Mouse (Mus musculus) layer of hippocampus, adult 8-10 months (tissue): Measurements from ENCODE around the gene Dll3. TPM values are rescaled to one million over a fixed set of nuclear protein-coding genes. Genes with fewer than 3 reads are reported as not detected.
"Not testable (repeated sequence)": the region's sequence is repeated elsewhere in the genome, so short reads cannot be mapped to it uniquely, and the experiment has no call there.

Experiments used
- DNase-seq, 2 experiments: peaks; one replicate each; pipeline ENCODE4 v3.0.0; 2022; ENCODE audit warnings: low spot score in 2 of 2
- total RNA-seq, 4 experiments: library from RNA; stranded (reverse); gene quantifications; 2 replicates each; pipeline ENCODE4 v1.2.4; 2022

Gene Dll3
- total RNA-seq, 4 experiments from 2014 or later = 1.1 to 2.2 (median 1.7) TPM

DNA sequence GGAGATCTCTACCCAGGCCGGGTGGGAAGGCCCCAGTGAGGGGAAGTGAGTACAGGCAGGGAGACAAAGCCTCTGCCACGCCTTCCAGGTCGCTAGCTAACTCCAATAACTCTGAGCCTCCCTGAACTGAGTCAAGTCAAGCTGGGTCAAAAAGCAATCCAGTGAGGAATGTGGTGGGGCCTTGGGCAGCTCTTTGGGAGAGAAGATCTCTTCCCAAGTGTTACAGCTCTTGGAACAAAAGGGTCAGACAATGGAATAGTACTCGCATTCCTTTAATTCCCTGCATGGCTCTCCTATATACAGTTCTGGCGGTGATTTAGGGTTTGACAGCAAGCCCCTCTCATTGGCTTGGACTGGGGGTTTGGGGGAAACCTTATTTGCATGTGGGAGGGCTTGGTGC lies 39.2 kb downstream of the Dll3 start:
- DNase-seq = no peak

DNA sequence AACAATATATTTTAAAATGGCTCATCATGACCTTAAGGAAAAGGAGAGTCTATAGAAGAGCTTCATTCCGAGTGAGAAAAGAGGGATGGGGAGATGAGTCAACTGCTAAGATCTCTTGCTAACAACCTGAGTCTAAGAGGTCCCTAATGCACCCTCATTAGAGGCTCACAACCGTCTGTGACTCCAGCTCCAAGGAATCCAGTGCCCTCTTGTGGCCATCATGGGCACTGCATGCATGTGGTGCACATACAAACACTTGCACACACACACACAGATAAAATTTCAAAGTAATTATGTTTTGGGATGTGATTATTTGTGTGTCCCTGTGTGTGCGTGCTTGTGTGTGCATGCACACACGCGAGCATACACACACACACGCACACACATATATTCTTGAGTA lies 46.6 kb downstream of the Dll3 start:
- no peak for DNase-seq

DNA sequence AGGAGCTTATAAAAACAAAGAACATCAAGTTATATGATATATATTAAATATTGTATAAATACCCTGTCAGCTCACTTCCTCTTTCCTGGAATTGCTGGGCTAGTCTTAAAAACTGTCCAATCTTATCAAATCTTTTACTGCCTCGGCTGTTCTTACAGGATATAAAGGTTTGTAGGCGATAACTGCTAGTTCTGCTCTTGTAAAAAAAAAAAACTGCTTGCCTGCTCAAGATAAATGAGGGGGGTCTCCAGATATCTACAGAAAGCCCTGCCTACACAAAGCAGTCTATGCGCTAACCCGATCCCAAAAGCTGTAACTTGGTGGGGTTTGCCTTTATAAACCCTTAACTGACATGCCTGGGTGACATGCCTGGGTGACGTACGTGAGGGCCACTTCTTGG lies 47.4 kb downstream of the Dll3 start:
- no peak for DNase-seq

DNA sequence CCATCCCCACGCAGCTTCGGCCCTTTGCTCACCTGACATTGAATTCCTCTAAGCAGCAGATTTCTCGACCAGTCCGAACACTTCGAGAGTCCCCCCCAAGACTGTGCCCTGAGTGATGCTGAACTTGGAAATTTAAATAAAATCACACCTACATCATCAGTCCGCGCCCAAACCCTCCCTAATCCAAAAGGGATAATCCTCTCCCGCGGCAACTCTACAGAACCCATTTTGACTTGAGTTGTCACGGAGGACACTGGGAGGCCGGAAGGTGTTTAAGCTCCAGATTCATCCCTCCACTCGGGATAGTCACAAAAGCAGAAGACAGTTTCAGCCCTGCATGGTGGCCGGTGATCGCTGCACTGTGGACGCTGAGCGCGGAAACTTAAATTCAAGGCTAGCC lies 50.1 kb downstream of the Dll3 start:
- DNase-seq = no peak

DNA sequence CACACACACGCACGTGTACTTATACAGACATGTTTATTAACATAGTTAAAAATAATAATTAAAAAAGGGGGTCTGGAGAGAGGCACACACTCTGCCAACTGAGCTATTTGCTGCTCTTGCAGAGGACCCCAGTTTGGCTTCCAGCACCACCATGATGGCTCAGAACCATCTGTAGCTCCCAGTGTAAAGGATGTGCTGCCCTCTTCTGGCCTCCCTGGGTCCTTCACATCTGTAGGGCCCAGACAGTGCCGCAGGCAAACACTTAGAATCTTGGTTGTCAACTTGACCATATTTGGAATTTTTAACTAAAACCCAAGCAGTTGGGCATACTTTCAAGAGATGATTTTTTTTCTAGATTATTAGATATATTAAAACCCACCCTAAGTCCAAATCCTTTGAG lies 53.1 kb downstream of the Dll3 start:
- no peak for DNase-seq

DNA sequence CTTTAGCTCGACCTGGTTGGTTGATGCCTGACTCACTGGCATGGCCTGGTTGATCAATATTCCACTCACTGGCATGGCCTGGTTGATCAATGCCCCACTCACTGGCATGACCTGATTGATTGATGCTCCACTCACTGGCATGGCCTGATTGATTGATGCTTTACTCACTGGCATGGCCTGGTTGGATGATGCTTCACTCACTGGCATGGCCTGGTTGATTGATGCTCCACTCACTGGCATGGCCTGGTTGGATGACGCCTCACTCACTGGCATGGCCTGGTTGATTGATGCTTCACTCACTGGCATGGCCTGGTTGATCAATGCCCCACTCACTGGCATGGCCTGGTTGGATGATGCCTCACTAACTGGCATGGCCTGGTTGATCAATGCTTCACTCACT lies 58.1 kb downstream of the Dll3 start:
- DNase-seq = not testable (repeated sequence)

Other genes starting within 250 kb of the Dll3 start
- 1 to 10 TPM; 1.3 to 1.8 (median 1.7) TPM for gene Fcgbp, start 231.0 kb downstream of the Dll3 start, total RNA-seq
- not detected for gene 9530053A07Rik, start 172.8 kb downstream of the Dll3 start, total RNA-seq
- 10 to 100 TPM; 44.6 to 56.7 (median 54.5) TPM for gene Fbl, start 132.5 kb downstream of the Dll3 start, total RNA-seq
- gene Dyrk1b, start 122.8 kb downstream of the Dll3 start, total RNA-seq = 10 to 100 TPM; 39.6 to 52.5 (median 46.4) TPM
- gene Eid2, start 34.4 kb downstream of the Dll3 start, total RNA-seq = 10 to 100 TPM; 48.7 to 58.6 (median 56.9) TPM
- 10 to 100 TPM; 29.9 to 39.5 (median 31.7) TPM for gene Eid2b, start 24.5 kb downstream of the Dll3 start, total RNA-seq
- under 1 TPM in 2 of 4 experiments, not detected in 2; 0.70 to 0.98 TPM for gene Selenov, start 11.1 kb downstream of the Dll3 start, total RNA-seq
- 10 to 100 TPM; 41.2 to 54.2 (median 46.0) TPM for gene Timm50, start 9.8 kb upstream of the Dll3 start, total RNA-seq
- 100 to 1,000 TPM; 119 to 125 (median 122) TPM for gene Supt5, start 36.5 kb upstream of the Dll3 start, total RNA-seq
- gene Rps16, start 48.4 kb upstream of the Dll3 start, total RNA-seq = 100 to 1,000 TPM; 531 to 646 (median 582) TPM
- gene Plekhg2, start 70.4 kb upstream of the Dll3 start, total RNA-seq = 1 to 10 TPM; 5.8 to 7.8 (median 6.5) TPM
- gene Zfp36, start 78.0 kb upstream of the Dll3 start, total RNA-seq = 1 to 10 TPM; 1.8 to 7.9 (median 5.0) TPM
- gene Med29, start 90.5 kb upstream of the Dll3 start, total RNA-seq = 10 to 100 TPM; 16.0 to 20.2 (median 17.1) TPM
- gene Paf1, start 90.7 kb upstream of the Dll3 start, total RNA-seq = 10 to 100 TPM; 72.9 to 77.5 (median 75.4) TPM
- gene Gmfg, start 135.2 kb upstream of the Dll3 start, total RNA-seq = 1 to 10 TPM; 1.6 to 5.2 (median 3.2) TPM
- gene Lrfn1, start 149.7 kb upstream of the Dll3 start, total RNA-seq = 10 to 100 TPM; 68.2 to 77.3 (median 71.5) TPM
- not detected for gene Ifnl2, start 208.2 kb upstream of the Dll3 start, total RNA-seq
- gene Ifnl3, start 220.6 kb upstream of the Dll3 start, total RNA-seq = not detected
- not detected for gene Sycn, start 238.6 kb upstream of the Dll3 start, total RNA-seq
- gene Nccrp1, start 245.0 kb upstream of the Dll3 start, total RNA-seq = under 1 TPM in 1 of 4 experiments, not detected in 3; 0.36 TPM